Mouse (Mus musculus) right cerebral cortex, adult 2 months (tissue): ENCODE results near the gene Retsat.

Experiments
- DNase-seq, 2 experiments: peaks; one replicate each; pipeline ENCODE4 v3.0.0; 2021 to 2022; ENCODE audit warnings: low spot score in 2 of 2

The Retsat gene

GRCm38 (mm10) chr6:72597956-72598753 is at the start of gene Retsat, which contains the start of gene Elmod3:
Gene Retsat (plus strand): TSS chr6:72598475.
Gene Elmod3 (minus strand): TSS chr6:72598413.
- peak; percentile 89 to 91 for DNase-seq

DNA sequence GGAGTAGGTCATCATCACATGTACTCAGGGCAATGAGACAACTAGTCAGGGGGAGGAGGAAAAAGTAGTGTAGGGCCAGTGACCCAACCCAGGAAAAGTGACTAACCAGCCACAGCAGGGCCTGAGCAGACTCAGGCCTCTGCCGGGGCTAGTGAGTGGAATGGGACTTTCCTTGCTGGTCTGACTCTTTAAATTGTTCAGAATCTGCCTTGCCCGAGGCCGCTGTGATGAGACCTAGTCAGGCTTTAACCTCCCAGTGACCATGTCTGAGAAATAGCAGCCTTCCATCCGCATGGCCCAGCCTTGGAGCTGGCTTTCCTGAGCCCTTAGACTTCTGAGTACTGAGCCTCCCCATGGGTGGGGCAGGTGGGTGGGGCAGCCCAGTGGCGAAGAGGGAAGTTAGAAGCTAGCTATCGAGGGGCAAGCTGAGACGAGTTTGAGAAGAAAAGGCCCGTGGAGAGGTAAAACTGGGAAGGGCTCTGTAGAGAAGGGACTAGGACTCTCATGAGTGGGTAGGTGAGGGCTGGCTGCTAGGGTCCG is 49.2 kb upstream of the Retsat start:
- no peak for DNase-seq

- DNase-seq: no peak
Measured at GRCm38 (mm10) chr6:72550025-72550424, 48.2 kb upstream of the Retsat start.

DNA sequence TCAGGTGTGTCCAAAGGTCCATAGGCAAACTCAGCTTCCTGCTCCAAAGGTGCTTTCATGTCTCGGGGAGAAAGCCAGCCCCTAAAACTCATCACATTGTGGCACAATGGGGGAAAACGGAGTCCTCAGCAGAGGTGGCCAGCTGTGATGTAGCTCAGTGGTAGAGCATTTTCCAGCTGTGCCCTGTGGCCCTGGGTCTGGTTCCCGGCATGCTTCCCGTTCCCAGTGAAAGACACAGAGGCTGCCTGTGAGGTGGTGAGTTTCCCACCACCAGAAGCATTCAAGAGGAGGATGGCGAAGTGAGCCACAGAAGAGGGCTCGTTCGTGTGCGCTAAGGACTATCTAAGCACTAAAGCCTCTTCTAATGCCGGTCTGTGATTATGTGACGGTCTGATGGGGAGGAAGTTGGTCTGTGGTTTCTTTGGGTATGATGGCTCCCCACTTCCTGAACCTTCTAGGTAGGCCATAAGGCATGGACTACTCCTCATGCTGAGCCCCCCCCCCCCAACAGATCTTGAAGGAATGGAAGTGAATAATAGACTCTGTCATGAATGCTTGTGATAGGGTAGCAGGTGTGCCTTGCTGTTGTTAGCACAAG is 47.7 kb upstream of the Retsat start:
- DNase-seq: no peak

- DNase-seq: peak; percentile 61 to 62
Measured at GRCm38 (mm10) chr6:72552171-72553078, 45.9 kb upstream of the Retsat start.

GRCm38 (mm10) chr6:72553079-72553412 is 45.2 kb upstream of the Retsat start:
- no peak for DNase-seq

- no peak for DNase-seq
Measured at GRCm38 (mm10) chr6:72560801-72561200, 37.5 kb upstream of the Retsat start.

- DNase-seq: no peak
Measured at GRCm38 (mm10) chr6:72562486-72562885, 35.8 kb upstream of the Retsat start.

GRCm38 (mm10) chr6:72562894-72563293 is 35.4 kb upstream of the Retsat start:
- no peak for DNase-seq

DNA sequence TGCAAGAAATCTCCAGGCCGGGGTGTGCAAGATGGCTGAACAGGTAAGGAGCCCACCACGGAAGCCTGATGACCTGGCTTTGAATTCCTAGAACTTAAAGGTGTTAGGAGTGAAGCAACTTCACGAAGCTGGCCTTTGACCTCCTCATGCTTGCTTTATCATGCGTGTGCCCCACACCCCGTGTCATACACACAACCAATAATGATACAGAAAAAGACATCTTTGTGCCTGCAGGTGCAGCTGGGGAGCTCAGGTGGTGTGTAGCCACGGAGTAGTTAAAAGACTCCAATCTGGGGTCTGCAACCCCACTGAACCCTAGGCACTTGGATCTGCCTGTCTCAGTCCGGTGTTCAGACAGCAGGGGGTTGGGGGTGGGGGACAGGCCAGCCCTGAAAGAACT is 32.8 kb upstream of the Retsat start:
- no peak for DNase-seq

GRCm38 (mm10) chr6:72566044-72566443 is 32.2 kb upstream of the Retsat start:
- DNase-seq: peak; percentile 96 to 97

DNA sequence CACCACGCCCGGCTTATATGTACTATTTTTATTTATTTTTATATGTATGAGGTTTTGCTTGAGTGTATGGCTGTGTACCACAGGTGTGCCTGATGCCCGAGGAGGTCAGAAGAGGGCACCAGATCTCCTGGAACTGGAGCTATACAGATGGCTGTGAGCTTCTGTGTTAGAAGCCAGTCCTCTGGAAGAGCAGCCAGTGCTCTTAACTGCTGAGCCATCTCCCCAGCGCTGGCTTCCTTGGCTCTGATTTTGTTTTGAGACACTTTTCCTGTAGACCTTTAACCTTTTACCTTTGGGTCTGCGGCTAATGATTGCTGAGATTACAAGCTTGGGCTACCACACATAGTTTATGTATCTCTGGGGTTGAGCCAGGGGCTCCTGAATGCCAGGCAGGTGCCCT is 30.8 kb upstream of the Retsat start:
- no peak for DNase-seq

GRCm38 (mm10) chr6:72568736-72569135 is 29.5 kb upstream of the Retsat start:
- no peak for DNase-seq

DNA sequence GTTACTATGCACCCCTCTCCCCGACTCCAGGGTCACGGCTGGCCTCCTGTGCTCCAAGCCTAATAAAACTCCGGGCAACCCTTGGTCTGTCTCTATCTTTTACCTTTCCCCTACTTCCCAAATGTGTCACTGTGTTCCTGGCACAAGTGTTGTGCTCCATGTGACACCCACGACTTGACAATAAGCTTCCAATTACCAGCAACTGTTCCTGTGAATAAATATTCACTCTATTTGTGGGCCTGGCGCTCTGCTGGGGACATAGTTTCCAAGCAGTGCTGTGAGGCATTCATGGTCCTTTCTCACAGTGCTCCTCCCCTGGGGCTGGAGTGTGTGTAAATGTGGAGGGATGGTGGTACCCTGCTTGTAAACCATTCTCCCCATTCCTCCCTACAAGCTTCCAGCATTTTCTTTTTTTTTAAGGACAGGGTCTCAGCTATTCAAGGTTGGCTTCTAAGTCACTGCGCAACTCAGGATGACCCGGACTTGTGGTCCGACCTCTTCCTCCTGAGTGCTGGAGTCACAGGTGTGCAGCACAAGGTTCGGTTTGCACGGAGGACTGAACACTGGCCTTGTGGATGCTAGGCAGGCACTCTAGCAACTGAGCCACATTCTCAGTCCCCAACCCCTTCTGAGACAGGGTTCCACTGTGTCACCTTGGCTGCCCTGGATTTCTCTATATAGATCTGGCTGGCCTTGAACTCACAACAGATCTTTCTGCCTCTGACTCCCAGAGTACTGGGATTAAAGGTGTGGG is 27.5 kb upstream of the Retsat start:
- DNase-seq: peak in 1 of 2 experiments; percentile 23

DNA sequence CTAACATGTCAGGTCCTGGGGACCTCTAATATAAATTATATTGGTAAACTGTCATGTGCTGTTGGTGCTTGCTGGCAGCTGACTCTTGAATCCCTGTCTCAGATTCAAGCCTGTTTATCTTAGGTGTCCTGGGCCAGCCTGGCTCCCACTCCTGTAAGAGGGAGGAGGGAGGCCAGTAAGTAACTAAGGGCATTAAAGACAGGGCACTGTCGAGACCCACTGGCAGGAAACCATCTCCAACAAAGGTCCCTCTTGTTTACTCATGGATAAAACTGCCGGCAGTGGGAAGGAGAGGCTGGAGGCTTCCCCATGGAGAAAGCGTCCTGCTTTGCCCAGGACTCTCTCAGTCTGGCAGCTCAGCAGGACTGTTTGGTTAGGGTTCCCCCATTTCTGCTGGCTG is 26.4 kb upstream of the Retsat start:
- no peak for DNase-seq

DNA sequence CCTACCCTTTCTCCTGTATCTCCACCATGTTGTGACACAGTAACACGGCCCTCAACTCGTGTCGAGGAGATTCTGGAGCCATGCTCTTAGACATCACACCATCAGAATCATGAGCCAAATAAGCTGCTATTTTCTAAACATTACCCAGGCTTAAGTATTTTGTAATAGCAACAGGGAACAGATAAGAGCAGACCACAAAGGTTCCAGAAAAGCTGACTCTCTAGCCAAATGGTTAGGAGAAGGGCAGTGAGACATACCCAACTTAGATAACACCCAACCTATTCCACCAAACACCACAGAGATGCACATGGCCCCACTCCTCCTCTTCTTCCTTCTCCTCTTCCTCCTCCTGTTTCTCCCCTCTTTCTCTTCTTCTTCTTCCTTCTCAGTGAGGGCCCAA is 22.2 kb upstream of the Retsat start:
- DNase-seq: no peak

DNA sequence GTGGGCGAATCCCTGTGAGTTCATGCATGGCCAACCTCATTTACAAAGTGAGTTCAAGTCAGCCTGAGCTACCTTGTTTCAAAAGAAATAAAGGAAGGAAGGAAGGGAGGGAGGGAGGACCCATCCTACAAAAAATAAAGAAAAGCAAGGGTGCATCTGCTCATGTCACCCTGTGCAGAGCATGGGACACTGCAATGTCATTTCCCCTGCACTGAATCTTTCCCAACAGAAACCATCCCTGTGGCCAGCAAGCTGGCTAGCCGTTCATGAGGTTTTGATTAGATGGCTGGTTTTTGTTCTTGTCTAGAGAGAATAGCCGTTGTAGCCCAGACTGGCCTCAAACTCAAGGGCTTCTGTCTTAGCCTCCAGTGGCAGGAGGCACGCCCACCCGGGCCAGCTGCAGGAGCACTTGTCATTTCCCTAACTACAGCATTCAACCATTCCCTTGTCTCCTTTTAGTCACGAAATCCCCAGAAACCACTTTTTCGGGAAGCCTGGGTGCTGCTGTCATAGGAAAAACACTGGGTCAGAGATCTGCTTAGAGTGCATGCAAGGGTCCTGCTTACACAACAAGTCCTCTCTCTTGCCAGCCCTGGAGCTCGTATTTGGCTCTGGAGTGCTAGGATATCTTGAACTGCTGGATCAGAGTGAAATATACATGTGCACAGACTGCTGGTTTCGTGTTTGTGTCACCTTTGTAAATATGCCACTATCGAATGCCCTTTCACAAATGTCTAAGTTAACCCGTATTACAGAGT is 16.5 kb upstream of the Retsat start:
- no peak for DNase-seq

- DNase-seq: no peak
Measured at GRCm38 (mm10) chr6:72583211-72583839, 14.9 kb upstream of the Retsat start.

DNA sequence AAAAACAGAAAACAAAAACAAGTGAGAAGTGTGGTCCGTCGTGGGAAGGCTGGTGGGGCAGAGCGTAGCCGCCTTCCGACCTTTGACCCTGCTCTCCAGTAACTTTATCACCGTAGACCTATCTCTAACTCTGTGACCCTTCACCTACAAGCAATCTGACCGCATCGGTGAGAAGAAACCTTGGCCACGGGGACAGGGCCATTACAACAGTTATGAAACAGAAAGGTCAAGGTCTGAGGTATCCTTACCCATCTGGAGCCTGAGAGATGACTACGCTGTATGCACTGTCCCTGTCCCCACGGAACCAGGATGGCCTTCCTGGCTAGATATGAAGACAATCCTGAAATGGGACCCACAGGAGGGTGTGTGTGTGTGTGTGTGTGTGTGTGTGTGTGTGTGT is 14.1 kb upstream of the Retsat start:
- no peak for DNase-seq

- no peak for DNase-seq
Measured at GRCm38 (mm10) chr6:72586701-72587100, 11.6 kb upstream of the Retsat start.
